Mouse (Mus musculus) heart, embryonic 15.5 days (tissue): ENCODE data around the gene Itfg1. TPM values are rescaled to one million over a fixed set of nuclear protein-coding genes. Genes with fewer than 3 reads are reported as not detected.
"Not testable (repeated sequence)": the region's sequence is repeated elsewhere in the genome, so short reads cannot be mapped to it uniquely, and the experiment has no call there.

Experiments
- ATAC-seq: fragments of 200-750 bp; cut with Nextera tagmentation; replicated peaks from 2 replicates; pipeline ENCODE4 v1.8.0; 2017; ENCODE audit warnings: low read depth, moderate TSS enrichment; ENCODE audit not compliant: insufficient number of reproducible peaks, insufficient read depth, low FRiP score
- H3K27ac ChIP-seq: fragments of 300-500 bp; sonication (generic); 2 replicates; pipeline ENCODE4 v1.5.1; 2015; ENCODE audit warnings: mild to moderate bottlenecking, inconsistent platforms
- H3K27me3 ChIP-seq: fragments of 300-500 bp; sonication (generic); 2 replicates; pipeline ENCODE4 v1.6.1; 2015; ENCODE audit warnings: inconsistent platforms
- H3K36me3 ChIP-seq: fragments of 300-500 bp; sonication (generic); 2 replicates; pipeline ENCODE4 v1.6.1; 2015; ENCODE audit warnings: mild to moderate bottlenecking, inconsistent platforms
- H3K4me1 ChIP-seq: fragments of 300-500 bp; sonication (generic); replicated peaks from 2 replicates; pipeline ENCODE4 v1.6.1; 2015; ENCODE audit warnings: inconsistent platforms
- H3K4me2 ChIP-seq: fragments of 300-500 bp; sonication (generic); 2 replicates; pipeline ENCODE4 v1.6.1; 2015; ENCODE audit warnings: inconsistent platforms, mild to moderate bottlenecking, moderate library complexity
- H3K4me3 ChIP-seq: fragments of 300-500 bp; sonication (generic); 2 replicates; pipeline ENCODE4 v1.5.1; 2015; ENCODE audit warnings: mild to moderate bottlenecking, inconsistent platforms
- H3K9ac ChIP-seq: fragments of 300-500 bp; sonication (generic); 2 replicates; pipeline ENCODE4 v1.6.1; 2015; ENCODE audit warnings: mild to moderate bottlenecking, inconsistent platforms
- H3K9me3 ChIP-seq: fragments of 300-500 bp; sonication (generic); replicated peaks from 2 replicates; pipeline ENCODE4 v1.6.1; 2016; ENCODE audit warnings: inconsistent platforms
- WGBS: fragments of 180-500 bp; shearing (Covaris S2); methylation state at CpG from one replicate; pipeline ENCODE4 v1.1.7; 2015; ENCODE audit warnings: mixed read lengths; 5-methylcytosine and 5-hydroxymethylcytosine counted together
- polyA plus RNA-seq: library from polyadenylated mRNA; unstranded; fragments of >200 nt; fragmentation: Nextera tagmentation; extraction: Ambion mirVana; gene quantifications from 2 replicates; pipeline ENCODE4 v1.2.1, GENCODE M21; 2015

Gene Itfg1
- polyA plus RNA-seq, 1 experiment from 2014 or later, result 65.6 TPM

GRCm38 (mm10) chr8:85839916-85840656 is 635 bp downstream of the Itfg1 start:
- ATAC-seq, result peak; percentile 79
- H3K4me2 ChIP-seq, result peak overlapping the region; percentile 71
- no peaks in the 10 kb centered on the region for H3K27me3 ChIP-seq
- under 1% methylated on average over 21 of the region's 21 CpGs for whole genome bisulfite sequencing
- H3K27ac ChIP-seq, result peak overlapping the region; percentile 98
- peaks cover 15% of the 10 kb centered on the region for H3K36me3 ChIP-seq
- H3K4me3 ChIP-seq, result peak overlapping the region; percentile 90
- H3K9ac ChIP-seq, result peak overlapping the region; percentile 89
- no peaks in the 10 kb centered on the region for H3K9me3 ChIP-seq
- H3K4me1 ChIP-seq, result peaks cover 15% of the 10 kb centered on the region

DNA sequence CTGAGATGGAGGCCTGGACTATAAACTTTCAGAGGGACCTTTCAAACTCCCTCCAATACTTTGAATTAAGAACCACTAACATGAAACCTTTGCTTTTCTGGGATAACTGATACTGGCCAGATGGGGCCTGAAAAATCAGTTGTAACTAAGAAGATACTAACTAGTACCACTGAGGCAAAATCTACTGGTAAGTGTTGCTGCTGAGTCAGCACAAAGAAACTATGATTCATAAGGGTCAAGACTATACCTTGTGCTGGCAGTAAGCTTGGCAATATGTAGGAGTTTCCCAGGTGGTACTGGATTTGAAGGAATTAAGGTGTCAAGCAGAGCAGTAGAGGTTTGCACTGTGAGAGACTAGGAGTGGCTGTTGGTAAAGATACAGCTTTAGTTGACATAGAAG is 27.1 kb downstream of the Itfg1 start:
- no peaks in the 10 kb centered on the region for H3K27me3 ChIP-seq
- H3K9ac ChIP-seq, result no peak overlapping the region
- H3K4me2 ChIP-seq, result no peak overlapping the region
- H3K36me3 ChIP-seq, result peaks cover 2% of the 10 kb centered on the region; the same call in 1 of the 2 replicates
- no peak overlapping the region for H3K27ac ChIP-seq
- no peaks in the 10 kb centered on the region for H3K9me3 ChIP-seq
- no peak overlapping the region for H3K4me3 ChIP-seq
- no peak for ATAC-seq
- no peaks in the 10 kb centered on the region for H3K4me1 ChIP-seq

DNA sequence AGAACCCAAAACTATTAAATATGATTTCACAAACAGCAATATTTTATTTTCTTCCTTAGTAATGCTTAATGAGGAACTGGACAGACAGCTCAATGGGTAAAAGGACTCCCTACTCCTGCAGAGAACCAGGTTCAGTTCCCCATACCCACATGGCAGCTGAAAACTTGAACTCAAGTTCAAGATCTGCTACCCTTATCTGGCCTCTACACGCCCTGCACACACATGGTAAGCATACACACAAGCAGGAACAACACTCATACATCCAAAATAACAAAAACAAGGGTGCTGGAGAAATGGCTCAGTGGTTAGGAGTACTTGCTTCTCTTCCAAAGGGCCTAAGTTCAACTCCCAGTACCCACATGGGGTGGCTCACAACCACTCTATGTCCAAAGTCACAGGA is 39.3 kb downstream of the Itfg1 start:
- Histone ChIP-seq H3K4me3 (no peak overlapping the region), H3K9ac (no peak overlapping the region), H3K9me3 (no peaks in the 10 kb centered on the region), H3K4me2 (no peak overlapping the region), H3K36me3 (peaks cover 7% of the 10 kb centered on the region), H3K27ac (no peak overlapping the region), H3K27me3 (no peaks in the 10 kb centered on the region), H3K4me1 (no peaks in the 10 kb centered on the region)
- ATAC-seq, result no peak
- 78% methylated on average over 1 of the region's 1 CpGs for WGBS

DNA sequence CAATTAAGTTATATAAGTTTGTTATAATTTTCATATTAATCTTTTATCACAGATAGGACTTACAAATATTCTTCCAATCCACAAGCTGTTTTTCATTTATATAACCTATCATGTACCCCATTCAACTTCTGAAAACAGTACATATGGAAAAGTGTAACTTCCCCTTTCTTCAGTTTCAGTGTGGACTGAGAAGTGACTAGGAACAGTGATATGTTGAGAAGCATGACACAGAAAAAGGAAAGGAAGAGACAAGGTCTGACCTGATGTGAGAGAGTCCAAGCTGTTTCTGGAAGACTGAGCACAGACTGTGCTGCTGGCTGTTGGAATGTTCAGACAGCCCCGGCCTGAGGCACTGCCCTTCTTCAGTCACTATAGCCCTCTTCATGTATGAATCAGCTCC is 40.6 kb downstream of the Itfg1 start:
- no peak overlapping the region for H3K4me2 ChIP-seq
- WGBS, result 83% methylated on average over 1 of the region's 1 CpGs
- no peaks in the 10 kb centered on the region for H3K27me3 ChIP-seq
- no peak overlapping the region for H3K27ac ChIP-seq
- no peak overlapping the region for H3K4me3 ChIP-seq
- no peak overlapping the region for H3K9ac ChIP-seq
- H3K36me3 ChIP-seq, result peaks cover 7% of the 10 kb centered on the region
- ATAC-seq, result no peak
- H3K4me1 ChIP-seq, result no peaks in the 10 kb centered on the region
- no peaks in the 10 kb centered on the region for H3K9me3 ChIP-seq

GRCm38 (mm10) chr8:85796392-85796791 is 44.3 kb downstream of the Itfg1 start:
- not testable (repeated sequence) for H3K4me3 ChIP-seq, H3K27ac ChIP-seq, H3K4me1 ChIP-seq, H3K36me3 ChIP-seq, H3K9ac ChIP-seq, H3K4me2 ChIP-seq, ATAC-seq, H3K9me3 ChIP-seq, H3K27me3 ChIP-seq
- 92% methylated on average over 1 of the region's 1 CpGs for WGBS

DNA sequence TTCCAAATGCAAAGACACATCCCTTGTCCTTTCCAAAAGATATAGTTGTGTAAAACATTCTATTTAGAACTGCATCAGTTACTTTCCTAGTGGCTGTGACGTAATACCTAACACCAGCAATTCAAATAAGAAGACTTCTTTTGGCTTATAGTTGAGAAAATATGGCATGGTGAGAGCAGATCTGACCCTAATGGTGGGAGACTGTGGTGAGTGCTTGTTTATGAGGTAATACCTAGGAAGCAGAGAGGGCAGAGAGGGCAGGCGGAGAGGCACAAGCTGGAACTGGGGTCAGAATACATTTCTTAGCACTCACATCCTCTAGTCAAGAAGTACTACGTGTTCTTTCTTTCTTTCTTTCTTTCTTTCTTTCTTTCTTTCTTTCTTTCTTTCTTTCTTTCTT is 52.4 kb downstream of the Itfg1 start:
- H3K27me3 ChIP-seq, result no peaks in the 10 kb centered on the region
- no peak overlapping the region for H3K9ac ChIP-seq
- 87% methylated on average over 3 of the region's 3 CpGs for WGBS
- no peak overlapping the region for H3K27ac ChIP-seq
- H3K36me3 ChIP-seq, result peaks cover 3% of the 10 kb centered on the region; the same call in 1 of the 2 replicates
- H3K4me3 ChIP-seq, result no peak overlapping the region
- H3K4me2 ChIP-seq, result no peak overlapping the region
- H3K4me1 ChIP-seq, result no peaks in the 10 kb centered on the region
- H3K9me3 ChIP-seq, result no peaks in the 10 kb centered on the region
- ATAC-seq, result no peak

- no peak for ATAC-seq
- Histone ChIP-seq H3K27me3 (no peaks in the 10 kb centered on the region), H3K9me3 (no peaks in the 10 kb centered on the region), H3K4me2 (no peak overlapping the region), H3K36me3 (peaks cover under 1% of the 10 kb centered on the region; the same call in 1 of the 2 replicates), H3K27ac (no peak overlapping the region), H3K4me1 (no peaks in the 10 kb centered on the region), H3K9ac (no peak overlapping the region), H3K4me3 (no peak overlapping the region)
- 85% methylated on average over 3 of the region's 4 CpGs for WGBS
Observed at GRCm38 (mm10) chr8:85787909-85788308, 52.8 kb downstream of the Itfg1 start.

- 67% methylated on average over 1 of the region's 1 CpGs for WGBS
- ATAC-seq, result no peak
- H3K9ac ChIP-seq, result no peak overlapping the region
- H3K27ac ChIP-seq, result no peak overlapping the region
- H3K4me3 ChIP-seq, result no peak overlapping the region
- no peaks in the 10 kb centered on the region for H3K4me1 ChIP-seq
- no peaks in the 10 kb centered on the region; the same call in 1 of the 2 replicates for H3K36me3 ChIP-seq
- H3K27me3 ChIP-seq, result no peaks in the 10 kb centered on the region
- H3K9me3 ChIP-seq, result no peaks in the 10 kb centered on the region
- no peak overlapping the region for H3K4me2 ChIP-seq
Observed at GRCm38 (mm10) chr8:85785506-85785905, 55.2 kb downstream of the Itfg1 start.

GRCm38 (mm10) chr8:85783871-85784270 is 56.9 kb downstream of the Itfg1 start:
- H3K4me1 ChIP-seq, result no peaks in the 10 kb centered on the region

GRCm38 (mm10) chr8:85780091-85780490 is 60.6 kb downstream of the Itfg1 start:
- no peaks in the 10 kb centered on the region for H3K36me3 ChIP-seq
- H3K27ac ChIP-seq, result no peak overlapping the region
- ATAC-seq, result no peak
- no peak overlapping the region for H3K4me3 ChIP-seq
- no peaks in the 10 kb centered on the region for H3K9me3 ChIP-seq
- H3K4me2 ChIP-seq, result no peak overlapping the region
- no peak overlapping the region for H3K9ac ChIP-seq
- WGBS, result 94% methylated on average over 3 of the region's 3 CpGs
- H3K27me3 ChIP-seq, result no peaks in the 10 kb centered on the region
- no peaks in the 10 kb centered on the region for H3K4me1 ChIP-seq

More at GRCm38 (mm10) chr8:85783871-85784270, 56.9 kb downstream of the Itfg1 start:
- WGBS, result 92% methylated on average over 1 of the region's 1 CpGs
- Histone ChIP-seq H3K27ac (no peak overlapping the region), H3K9ac (no peak overlapping the region), H3K27me3 (no peaks in the 10 kb centered on the region), H3K9me3 (no peaks in the 10 kb centered on the region), H3K4me3 (no peak overlapping the region), H3K4me2 (no peak overlapping the region), H3K36me3 (no peaks in the 10 kb centered on the region)
- ATAC-seq, result no peak

DNA sequence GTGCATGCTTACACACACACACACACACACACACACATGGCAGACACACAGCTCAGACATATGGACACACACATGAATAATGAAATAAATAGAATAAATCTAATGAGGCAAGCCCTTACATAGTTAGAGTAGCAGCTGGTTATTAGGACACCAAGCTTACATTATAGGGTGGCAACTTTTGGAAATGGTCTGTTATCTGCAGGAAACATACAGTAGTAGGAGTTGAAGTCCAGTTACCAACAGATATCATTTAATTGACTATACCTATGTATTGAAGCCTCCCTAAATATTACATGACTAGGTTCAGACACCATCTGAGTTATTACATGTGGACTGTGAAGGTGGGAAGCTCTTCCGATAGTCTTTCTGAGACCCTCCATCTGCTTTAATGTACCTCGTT is 95.7 kb downstream of the Itfg1 start:
- no peak for ATAC-seq
- Histone ChIP-seq H3K27ac (no peak overlapping the region), H3K4me3 (no peak overlapping the region), H3K27me3 (no peaks in the 10 kb centered on the region), H3K4me2 (no peak overlapping the region), H3K36me3 (no peaks in the 10 kb centered on the region), H3K4me1 (no peaks in the 10 kb centered on the region), H3K9me3 (no peaks in the 10 kb centered on the region), H3K9ac (no peak overlapping the region)
- WGBS, result 93% methylated on average over 2 of the region's 2 CpGs

- H3K4me2 ChIP-seq, result no peak overlapping the region
- peak; percentile 62; the same call in 1 of the 2 replicates for ATAC-seq
- H3K4me3 ChIP-seq, result no peak overlapping the region
- peaks cover 3% of the 10 kb centered on the region for H3K36me3 ChIP-seq
- H3K27me3 ChIP-seq, result no peaks in the 10 kb centered on the region
- peak overlapping the region; percentile 56 for H3K27ac ChIP-seq
- H3K9me3 ChIP-seq, result no peaks in the 10 kb centered on the region
- 60% methylated on average over 3 of the region's 3 CpGs for WGBS
- no peak overlapping the region for H3K9ac ChIP-seq
- H3K4me1 ChIP-seq, result peaks cover 6% of the 10 kb centered on the region
Observed at GRCm38 (mm10) chr8:85730545-85730944, 110.2 kb downstream of the Itfg1 start.
